Mouse (Mus musculus): ENCODE results near the gene Hyls1.

- peak; percentile 89 for TF ChIP-seq CTCF (IDR thresholded peaks at IDR 0.05; ENCODE audit: borderline replicate concordance, insufficient read depth, low read depth, low read length)
- TF ChIP-seq POLR2A (IDR thresholded peaks at IDR 0.05; ENCODE audit: borderline replicate concordance, insufficient read depth, low read length), result no peak
Measured at GRCm38 (mm10) chr9:35523941-35524411, 46.2 kb downstream of the Hyls1 start.

Measured in cerebellum, adult 2 months (tissue).